Comparison of ENCODE assay signal across 23 mouse cellular contexts in the genomic region with DNA sequence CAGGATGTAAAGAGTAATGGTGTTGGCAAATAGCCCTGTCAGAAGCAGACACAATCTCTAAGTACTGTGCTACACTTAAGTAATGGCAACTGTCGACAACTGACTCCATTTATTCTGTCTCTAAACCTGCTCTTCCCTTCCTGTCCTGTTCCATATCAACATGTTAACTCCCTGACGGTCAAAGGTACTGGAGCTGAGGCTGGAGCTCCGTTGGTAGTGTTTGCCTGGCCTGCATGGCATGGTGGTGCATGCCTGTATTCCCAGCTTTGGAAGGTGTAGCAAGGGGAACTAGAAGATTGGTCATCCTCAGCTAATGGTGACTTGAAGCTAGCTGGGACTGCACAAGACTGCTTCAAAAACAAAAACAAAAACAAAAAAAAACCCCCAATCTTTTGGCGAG.
"Had no signal": no experiment of that assay in that cellular context is flagged by ENCODE, and none has a peak within 500 bp of the region (broad histone marks: within the 10 kb centered on the region; RNA-seq: fewer than 3 reads in every experiment).

No protein-coding gene starts in this region.

- H3K36me3 ChIP-seq: limb, embryonic 10.5 days; limb, embryonic 13.5 days; liver, embryonic 12.5 days; liver, embryonic 15.5 days; lung, embryonic 15.5 days; midbrain, embryonic 10.5 days; neural tube, embryonic 12.5 days; neural tube, embryonic 15.5 days; stomach, embryonic 15.5 days had no signal

- DNase-seq: kidney, postnatal 25 days; layer of hippocampus, adult 9-11 months; liver; lung, adult 18-20 months; lung, postnatal 10 days; lung, postnatal 36 days; midbrain, embryonic 14.5 days; retina, postnatal 1 day; right cerebral cortex, postnatal 25 days; spleen, adult 18-20 months; thymus, postnatal 25 days had no signal

- H3K9ac ChIP-seq: limb, embryonic 13.5 days; liver, embryonic 12.5 days; liver, embryonic 15.5 days; lung, embryonic 15.5 days; neural tube, embryonic 12.5 days; neural tube, embryonic 15.5 days; stomach, embryonic 15.5 days had no signal

- H3K27me3 ChIP-seq: limb, embryonic 13.5 days; liver, embryonic 12.5 days; liver, embryonic 15.5 days; lung, embryonic 15.5 days; megakaryocyte, embryonic 14.5 days; neural tube, embryonic 12.5 days; neural tube, embryonic 15.5 days; stomach, embryonic 15.5 days had no signal

- H3K4me2 ChIP-seq: limb, embryonic 13.5 days; liver, embryonic 12.5 days; liver, embryonic 15.5 days; lung, embryonic 15.5 days; neural tube, embryonic 12.5 days; neural tube, embryonic 15.5 days; stomach, embryonic 15.5 days had no signal

- H3K27ac ChIP-seq: kidney, postnatal 0 days; layer of hippocampus, adult 2 months; limb, embryonic 10.5 days; limb, embryonic 13.5 days; liver, embryonic 12.5 days; liver, embryonic 15.5 days; lung, embryonic 15.5 days; midbrain, embryonic 10.5 days; neural tube, embryonic 12.5 days; neural tube, embryonic 15.5 days; stomach, embryonic 15.5 days had no signal

- H3K4me3 ChIP-seq: layer of hippocampus, adult 2 months; limb, embryonic 10.5 days; limb, embryonic 13.5 days; liver, embryonic 12.5 days; liver, embryonic 15.5 days; lung, embryonic 15.5 days; megakaryocyte, embryonic 14.5 days; midbrain, embryonic 10.5 days; neural tube, embryonic 12.5 days; neural tube, embryonic 15.5 days; stomach, embryonic 15.5 days had no signal

- H3K9me3 ChIP-seq: limb, embryonic 10.5 days; limb, embryonic 13.5 days; liver, embryonic 12.5 days; liver, embryonic 15.5 days; lung, embryonic 15.5 days; megakaryocyte, embryonic 14.5 days; midbrain, embryonic 10.5 days; neural tube, embryonic 12.5 days; neural tube, embryonic 15.5 days; stomach, embryonic 15.5 days had no signal

- H3K4me1 ChIP-seq: limb, embryonic 10.5 days; limb, embryonic 13.5 days; lung, embryonic 15.5 days; midbrain, embryonic 10.5 days; neural tube, embryonic 12.5 days; neural tube, embryonic 15.5 days; stomach, embryonic 15.5 days had no signal

- ATAC-seq: liver, embryonic 12.5 days had no signal
